Mouse (Mus musculus) liver, embryonic 14.5 days (tissue): ENCODE measurements around the gene Maml3.

ENCODE experiments used
- CTCF ChIP-seq: IDR thresholded peaks from 2 replicates; pipeline ENCODE4 v1.5.1; 2016; ENCODE audit warnings: antibody characterized with exemption, low read depth, control low read depth
- EP300 ChIP-seq: IDR thresholded peaks from 2 replicates; pipeline ENCODE4 v1.6.1; 2016; ENCODE audit warnings: antibody characterized with exemption, low read depth

DNA sequence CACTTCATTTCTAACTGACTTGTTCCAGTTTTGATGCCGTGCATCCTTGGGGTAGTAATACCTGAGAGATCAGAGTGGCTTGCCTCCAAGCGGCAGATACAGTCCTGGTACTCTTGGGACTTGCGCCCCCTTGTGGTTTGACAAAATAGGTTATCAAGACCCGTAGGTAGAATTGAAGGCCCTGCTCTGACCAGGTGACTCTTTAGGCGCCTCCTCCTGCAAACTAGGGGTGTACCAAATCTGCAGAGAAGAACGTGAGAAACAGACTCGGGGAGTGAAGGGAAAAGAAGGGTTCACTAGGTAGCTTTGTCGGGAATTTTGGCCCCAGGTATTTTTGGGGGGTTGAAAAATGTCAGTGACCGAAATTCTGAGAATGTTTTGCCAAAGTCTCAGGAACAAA, 452.6 kb downstream of the Maml3 start:
- TF ChIP-seq CTCF (peak; percentile 88), EP300 (0 out of 2 replicates have a peak, but pooled peaks have one; percentile 5)
